Mouse (Mus musculus) stomach, postnatal 0 days (tissue): ENCODE measurements around the gene Prdx5.

ENCODE experiments used
- CTCF ChIP-seq: IDR thresholded peaks from 2 replicates; pipeline ENCODE4 v1.5.1; 2016; ENCODE audit warnings: antibody characterized with exemption, low read depth, mild to moderate bottlenecking, moderate library complexity
- EP300 ChIP-seq: optimal IDR thresholded peaks from 2 replicates; pipeline ENCODE3; 2016; ENCODE audit warnings: antibody characterized with exemption

- TF ChIP-seq CTCF (no peak), EP300 (no peak)
Measured at GRCm38 (mm10) chr19:6915276-6915675, 5.4 kb upstream of the Prdx5 start.
